Comparison of ENCODE assay signal across 10 mouse cellular contexts in genomic region chr6:119196382-119197305, GRCm38 (mm10). TPM values are rescaled to one million over a fixed set of nuclear protein-coding genes. Genes with fewer than 3 reads are reported as not detected.
DNase-seq lines count a peak whose midpoint lies in the region; ATAC-seq lines count a peak whose summit lies in the region.
"Had no signal": no experiment of that assay in that cellular context is flagged by ENCODE, and none has a peak within 500 bp of the region (broad histone marks: within the 10 kb centered on the region; RNA-seq: fewer than 3 reads in every experiment).

Gene Cacna1c, minus strand, starts transcription at chr6:119196418.

- ATAC-seq in heart, embryonic 13.5 days (ENCODE audit: extremely low read depth, insufficient number of reproducible peaks, low FRiP score, low TSS enrichment), result peak; percentile 80
- ATAC-seq in hindbrain, embryonic 11.5 days (ENCODE audit: low FRiP score), result no peak

- H3K9me3 ChIP-seq in heart, embryonic 13.5 days, result no peaks in the 10 kb centered on the region
- no peaks in the 10 kb centered on the region for H3K9me3 ChIP-seq in hindbrain, embryonic 11.5 days (ENCODE audit: control insufficient read depth, low read length)
- H3K9me3 ChIP-seq: kidney, embryonic 15.5 days had no signal

- DNase-seq in frontal cortex, adult 2 months (ENCODE audit: extremely low spot score in 1 of 2, low spot score in 1 of 2), result no peak
- DNase-seq in frontal cortex, postnatal 10 days (ENCODE audit: low spot score in 2 of 2), result no peak
- no peak for DNase-seq in adrenal gland, postnatal 10 days
- peak; percentile 63 for DNase-seq in left cerebral cortex, postnatal 4 days
- no peak for DNase-seq in thymus, postnatal 4 days
- DNase-seq in hindbrain, embryonic 11.5 days (ENCODE audit: low spot score), result no peak
- DNase-seq in thymus, postnatal 25 days, result no peak

- 17% methylated on average over 17 of the region's 17 CpGs for WGBS in heart, embryonic 13.5 days
- WGBS in hindbrain, embryonic 11.5 days, result 84% methylated on average over 17 of the region's 17 CpGs

- intact Hi-C loops in left cerebral cortex, postnatal 4 days (cut with DNase I), result loop anchor here (10.0 kb wide), 1 partner anchor 552 kb away; no protein-coding TSS in a partner anchor

- peaks cover 16% of the 10 kb centered on the region for H3K36me3 ChIP-seq in heart, embryonic 13.5 days
- H3K36me3 ChIP-seq in hindbrain, embryonic 11.5 days (ENCODE audit: control insufficient read depth, insufficient read depth, low read length), result no peaks in the 10 kb centered on the region

- H3K27me3 ChIP-seq in heart, embryonic 13.5 days (replicated peaks), result no peaks in the 10 kb centered on the region
- H3K27me3 ChIP-seq in hindbrain, embryonic 11.5 days (ENCODE audit: control insufficient read depth, insufficient read depth, low read length), result no peaks in the 10 kb centered on the region
- H3K27me3 ChIP-seq: kidney, embryonic 15.5 days had no signal

- H3K4me2 ChIP-seq in heart, embryonic 13.5 days, result peak within 1 kb of the TSS; percentile 73
- H3K4me2 ChIP-seq in hindbrain, embryonic 11.5 days (replicated peaks; ENCODE audit: low read depth, low read length), result no peak within 1 kb of the TSS
- H3K4me2 ChIP-seq: kidney, embryonic 15.5 days had no signal

- H3K9ac ChIP-seq in heart, embryonic 13.5 days, result peak within 1 kb of the TSS; percentile 93
- H3K9ac ChIP-seq in hindbrain, embryonic 11.5 days (ENCODE audit: low read depth, low read length), result no peak within 1 kb of the TSS
- H3K9ac ChIP-seq: kidney, embryonic 15.5 days had no signal

- peak within 1 kb of the TSS; percentile 99 for H3K27ac ChIP-seq in heart, embryonic 13.5 days (replicated peaks)
- no peak within 1 kb of the TSS for H3K27ac ChIP-seq in hindbrain, embryonic 11.5 days (ENCODE audit: low read depth, low read length)
- H3K27ac ChIP-seq: kidney, embryonic 15.5 days had no signal

- peaks cover 89% of the 10 kb centered on the region for H3K4me1 ChIP-seq in heart, embryonic 13.5 days
- H3K4me1 ChIP-seq in hindbrain, embryonic 11.5 days (replicated peaks; ENCODE audit: control insufficient read depth, insufficient read depth, low read length), result no peaks in the 10 kb centered on the region; the same call in 1 of the 2 replicates

- H3K4me3 ChIP-seq in heart, embryonic 13.5 days, result peak within 1 kb of the TSS; percentile 67
- no peak within 1 kb of the TSS for H3K4me3 ChIP-seq in hindbrain, embryonic 11.5 days (ENCODE audit: low read depth, low read length)
- H3K4me3 ChIP-seq: kidney, embryonic 15.5 days; myocyte had no signal

RNA-seq across cellular contexts. Expression of gene Cacna1c, which starts in this region (rescaled TPM):
- polyA plus RNA-seq in frontal cortex, adult 2 months (2012; rRNA removed), result 29.3 and 29.7 TPM in 2 replicates
- total RNA-seq in adrenal gland, postnatal 10 days (2021), result 10 to 100 TPM; 39.2 to 58.2 TPM
- 41.8 and 43.3 TPM in 2 replicates for polyA plus RNA-seq in heart, embryonic 13.5 days (2015; fragmentation: Nextera tagmentation; extraction: Ambion mirVana)
- total RNA-seq in left cerebral cortex, postnatal 4 days (2021), result 10 to 100 TPM; 80.0 to 84.8 TPM
- polyA plus RNA-seq in hindbrain, embryonic 11.5 days (2014; fragmentation: Nextera tagmentation; extraction: Ambion mirVana), result 3.6 and 4.0 TPM in 2 replicates
- polyA plus RNA-seq: myocyte had no signal
